Mouse (Mus musculus): ENCODE results near the gene Dapl1. TPM values are rescaled to one million over a fixed set of nuclear protein-coding genes. Genes with fewer than 3 reads are reported as not detected.

The Dapl1 gene
- polyA plus RNA-seq, 1 experiment from 2014 or later, result 17.0 TPM

GRCm38 (mm10) chr2:59467085-59467484, 17.4 kb upstream of the Dapl1 start:
- Histone ChIP-seq H3K4me3 (ENCODE audit: low read depth, low read length) (no peak overlapping the region), H3K4me1 (ENCODE audit: control insufficient read depth, insufficient read depth, low read length) (peaks cover 25% of the 10 kb centered on the region), H3K4me2 (ENCODE audit: low read depth, low read length) (no peak overlapping the region), H3K27ac (replicated peaks; ENCODE audit: low read depth, low read length) (no peak overlapping the region), H3K9ac (ENCODE audit: low read depth, low read length) (no peak overlapping the region), H3K27me3 (replicated peaks; ENCODE audit: control insufficient read depth, insufficient read depth, low read length) (no peaks in the 10 kb centered on the region), H3K36me3 (ENCODE audit: control insufficient read depth, insufficient read depth, low read length) (no peaks in the 10 kb centered on the region), H3K9me3 (ENCODE audit: control insufficient read depth, low read length) (no peaks in the 10 kb centered on the region)
- DNase-seq (ENCODE audit: low spot score) (peak; percentile 85), ATAC-seq (ENCODE audit: low read depth) (peak; percentile 82)
- 25% methylated on average over 4 of the region's 4 CpGs for WGBS

GRCm38 (mm10) chr2:59467976-59468375, 16.5 kb upstream of the Dapl1 start:
- H3K4me1 ChIP-seq (ENCODE audit: control insufficient read depth, insufficient read depth, low read length), result peaks cover 25% of the 10 kb centered on the region
- 88% methylated on average over 6 of the region's 6 CpGs for WGBS
- H3K36me3 ChIP-seq (ENCODE audit: control insufficient read depth, insufficient read depth, low read length), result no peaks in the 10 kb centered on the region
- no peak overlapping the region for H3K4me3 ChIP-seq (ENCODE audit: low read depth, low read length)
- no peak overlapping the region for H3K4me2 ChIP-seq (ENCODE audit: low read depth, low read length)
- no peak overlapping the region; the same call in 1 of the 2 replicates for H3K27ac ChIP-seq (replicated peaks; ENCODE audit: low read depth, low read length)
- ATAC-seq (ENCODE audit: low read depth) (no peak), DNase-seq (ENCODE audit: low spot score) (no peak)
- H3K9ac ChIP-seq (ENCODE audit: low read depth, low read length), result no peak overlapping the region
- H3K27me3 ChIP-seq (replicated peaks; ENCODE audit: control insufficient read depth, insufficient read depth, low read length), result no peaks in the 10 kb centered on the region
- no peaks in the 10 kb centered on the region for H3K9me3 ChIP-seq (ENCODE audit: control insufficient read depth, low read length)

- H3K27me3 ChIP-seq (replicated peaks; ENCODE audit: control insufficient read depth, insufficient read depth, low read length), result no peaks in the 10 kb centered on the region
- H3K36me3 ChIP-seq (ENCODE audit: control insufficient read depth, insufficient read depth, low read length), result no peaks in the 10 kb centered on the region
- no peak for DNase-seq (ENCODE audit: low spot score)
- ATAC-seq (ENCODE audit: low read depth), result no peak
- no peak overlapping the region for H3K9ac ChIP-seq (ENCODE audit: low read depth, low read length)
- no peak overlapping the region for H3K4me2 ChIP-seq (ENCODE audit: low read depth, low read length)
- peaks cover 25% of the 10 kb centered on the region for H3K4me1 ChIP-seq (ENCODE audit: control insufficient read depth, insufficient read depth, low read length)
- WGBS, result 53% methylated on average over 8 of the region's 8 CpGs
- no peak overlapping the region for H3K4me3 ChIP-seq (ENCODE audit: low read depth, low read length)
- H3K9me3 ChIP-seq (ENCODE audit: control insufficient read depth, low read length), result no peaks in the 10 kb centered on the region
- peak overlapping the region; percentile 71; the same call in 1 of the 2 replicates for H3K27ac ChIP-seq (replicated peaks; ENCODE audit: low read depth, low read length)
These were observed 14.7 kb upstream of the Dapl1 start for GRCm38 (mm10) chr2:59469590-59470245.

GRCm38 (mm10) chr2:59470326-59471031, 14.0 kb upstream of the Dapl1 start:
- ATAC-seq (ENCODE audit: low read depth) (no peak), DNase-seq (ENCODE audit: low spot score) (peak; percentile 43)
- Histone ChIP-seq H3K9me3 (ENCODE audit: control insufficient read depth, low read length) (no peaks in the 10 kb centered on the region), H3K4me3 (ENCODE audit: low read depth, low read length) (no peak overlapping the region), H3K9ac (ENCODE audit: low read depth, low read length) (peak overlapping the region; percentile 19; the same call in 1 of the 2 replicates), H3K27ac (replicated peaks; ENCODE audit: low read depth, low read length) (peak overlapping the region; percentile 71), H3K4me2 (ENCODE audit: low read depth, low read length) (no peak overlapping the region), H3K36me3 (ENCODE audit: control insufficient read depth, insufficient read depth, low read length) (no peaks in the 10 kb centered on the region), H3K4me1 (ENCODE audit: control insufficient read depth, insufficient read depth, low read length) (peaks cover 25% of the 10 kb centered on the region), H3K27me3 (replicated peaks; ENCODE audit: control insufficient read depth, insufficient read depth, low read length) (no peaks in the 10 kb centered on the region)
- 50% methylated on average over 11 of the region's 11 CpGs for WGBS

- Histone ChIP-seq H3K4me2 (ENCODE audit: low read depth, low read length) (no peak overlapping the region), H3K4me3 (ENCODE audit: low read depth, low read length) (no peak overlapping the region), H3K9ac (ENCODE audit: low read depth, low read length) (peak overlapping the region; percentile 19), H3K27me3 (replicated peaks; ENCODE audit: control insufficient read depth, insufficient read depth, low read length) (no peaks in the 10 kb centered on the region), H3K27ac (replicated peaks; ENCODE audit: low read depth, low read length) (peak overlapping the region; percentile 71), H3K9me3 (ENCODE audit: control insufficient read depth, low read length) (no peaks in the 10 kb centered on the region), H3K36me3 (ENCODE audit: control insufficient read depth, insufficient read depth, low read length) (no peaks in the 10 kb centered on the region), H3K4me1 (ENCODE audit: control insufficient read depth, insufficient read depth, low read length) (peaks cover 25% of the 10 kb centered on the region)
- WGBS, result 45% methylated on average over 15 of the region's 15 CpGs
- no peak; the same call in 1 of the 2 replicates for ATAC-seq (ENCODE audit: low read depth)
- DNase-seq (ENCODE audit: low spot score), result peak; percentile 34
These were observed 13.2 kb upstream of the Dapl1 start for GRCm38 (mm10) chr2:59471051-59471948.

- 85% methylated on average over 4 of the region's 4 CpGs for WGBS
- Histone ChIP-seq H3K4me2 (ENCODE audit: low read depth, low read length) (no peak overlapping the region), H3K36me3 (ENCODE audit: control insufficient read depth, insufficient read depth, low read length) (no peaks in the 10 kb centered on the region), H3K27ac (replicated peaks; ENCODE audit: low read depth, low read length) (no peak overlapping the region), H3K4me1 (ENCODE audit: control insufficient read depth, insufficient read depth, low read length) (peaks cover 15% of the 10 kb centered on the region), H3K27me3 (replicated peaks; ENCODE audit: control insufficient read depth, insufficient read depth, low read length) (no peaks in the 10 kb centered on the region), H3K9me3 (ENCODE audit: control insufficient read depth, low read length) (no peaks in the 10 kb centered on the region), H3K4me3 (ENCODE audit: low read depth, low read length) (no peak overlapping the region), H3K9ac (ENCODE audit: low read depth, low read length) (no peak overlapping the region)
- ATAC-seq (ENCODE audit: low read depth) (no peak), DNase-seq (ENCODE audit: low spot score) (no peak)
These were observed 10.1 kb upstream of the Dapl1 start for GRCm38 (mm10) chr2:59474336-59474735.

- WGBS, result 55% methylated on average over 2 of the region's 2 CpGs
- Histone ChIP-seq H3K4me1 (ENCODE audit: control insufficient read depth, insufficient read depth, low read length) (no peaks in the 10 kb centered on the region), H3K4me3 (ENCODE audit: low read depth, low read length) (no peak overlapping the region), H3K4me2 (ENCODE audit: low read depth, low read length) (0 out of 2 replicates have a peak overlapping the region, but pooled peaks have one; percentile 18), H3K9me3 (ENCODE audit: control insufficient read depth, low read length) (no peaks in the 10 kb centered on the region), H3K36me3 (ENCODE audit: control insufficient read depth, insufficient read depth, low read length) (no peaks in the 10 kb centered on the region), H3K27me3 (replicated peaks; ENCODE audit: control insufficient read depth, insufficient read depth, low read length) (no peaks in the 10 kb centered on the region), H3K9ac (ENCODE audit: low read depth, low read length) (no peak overlapping the region), H3K27ac (replicated peaks; ENCODE audit: low read depth, low read length) (peak overlapping the region; percentile 65; the same call in 1 of the 2 replicates)
- ATAC-seq (ENCODE audit: low read depth) (peak; percentile 78), DNase-seq (ENCODE audit: low spot score) (peak; percentile 62)
These were observed 627 bp downstream of the Dapl1 start for GRCm38 (mm10) chr2:59485080-59485479.

GRCm38 (mm10) chr2:59485657-59486056, 1.2 kb downstream of the Dapl1 start:
- WGBS, result 50% methylated on average over 4 of the region's 4 CpGs
- no peak overlapping the region for H3K4me2 ChIP-seq (ENCODE audit: low read depth, low read length)
- no peaks in the 10 kb centered on the region for H3K4me1 ChIP-seq (ENCODE audit: control insufficient read depth, insufficient read depth, low read length)
- no peak overlapping the region for H3K9ac ChIP-seq (ENCODE audit: low read depth, low read length)
- no peaks in the 10 kb centered on the region for H3K27me3 ChIP-seq (replicated peaks; ENCODE audit: control insufficient read depth, insufficient read depth, low read length)
- H3K36me3 ChIP-seq (ENCODE audit: control insufficient read depth, insufficient read depth, low read length), result no peaks in the 10 kb centered on the region
- ATAC-seq (ENCODE audit: low read depth) (peak; percentile 69; the same call in 1 of the 2 replicates), DNase-seq (ENCODE audit: low spot score) (peak; percentile 58)
- H3K4me3 ChIP-seq (ENCODE audit: low read depth, low read length), result no peak overlapping the region
- H3K27ac ChIP-seq (replicated peaks; ENCODE audit: low read depth, low read length), result peak overlapping the region; percentile 30; the same call in 1 of the 2 replicates
- no peaks in the 10 kb centered on the region for H3K9me3 ChIP-seq (ENCODE audit: control insufficient read depth, low read length)
